Mouse (Mus musculus): Measurements from ENCODE around the gene Nphp3. TPM values are rescaled to one million over a fixed set of nuclear protein-coding genes. Genes with fewer than 3 reads are reported as not detected.

Gene Nphp3
- polyA plus RNA-seq, 1 experiment from 2014 or later: 3.8 TPM

GRCm38 (mm10) chr9:104070863-104071604, 68.7 kb downstream of the Nphp3 start:
- DNase-seq (ENCODE audit: low spot score): no peak
- Histone ChIP-seq H3K27ac (no peak overlapping the region), H3K36me3 (no peaks in the 10 kb centered on the region), H3K27me3 (ENCODE audit: low read depth, poor library complexity, severe bottlenecking) (no peaks in the 10 kb centered on the region), H3K9me3 (replicated peaks) (no peaks in the 10 kb centered on the region), H3K4me1 (no peaks in the 10 kb centered on the region), H3K4me3 (no peak overlapping the region)
- WGBS: 83% methylated on average over 8 of the region's 8 CpGs

GRCm38 (mm10) chr9:104075808-104076207, 73.5 kb downstream of the Nphp3 start:
- WGBS: 63% methylated on average over 2 of the region's 2 CpGs
- Histone ChIP-seq H3K27me3 (ENCODE audit: low read depth, poor library complexity, severe bottlenecking) (no peaks in the 10 kb centered on the region), H3K9me3 (replicated peaks) (no peaks in the 10 kb centered on the region), H3K36me3 (no peaks in the 10 kb centered on the region), H3K4me3 (no peak overlapping the region), H3K4me1 (no peaks in the 10 kb centered on the region), H3K27ac (no peak overlapping the region)
- DNase-seq (ENCODE audit: low spot score): no peak

- H3K36me3 ChIP-seq: no peaks in the 10 kb centered on the region
- no peaks in the 10 kb centered on the region for H3K9me3 ChIP-seq (replicated peaks)
- WGBS: 92% methylated on average over 1 of the region's 1 CpGs
- no peaks in the 10 kb centered on the region for H3K4me1 ChIP-seq
- H3K27me3 ChIP-seq (ENCODE audit: low read depth, poor library complexity, severe bottlenecking): no peaks in the 10 kb centered on the region
- H3K4me3 ChIP-seq: no peak overlapping the region
- DNase-seq (ENCODE audit: low spot score): no peak
- no peak overlapping the region for H3K27ac ChIP-seq
These were observed 76.4 kb downstream of the Nphp3 start for GRCm38 (mm10) chr9:104078780-104079179.

- Histone ChIP-seq H3K27me3 (ENCODE audit: low read depth, poor library complexity, severe bottlenecking) (no peaks in the 10 kb centered on the region), H3K27ac (no peak overlapping the region), H3K9me3 (replicated peaks) (no peaks in the 10 kb centered on the region), H3K4me3 (no peak overlapping the region), H3K36me3 (peaks cover 3% of the 10 kb centered on the region; the same call in 1 of the 2 replicates), H3K4me1 (no peaks in the 10 kb centered on the region)
- DNase-seq (ENCODE audit: low spot score): peak; percentile 66
- WGBS: 65% methylated on average over 5 of the region's 5 CpGs
These were observed 77.0 kb downstream of the Nphp3 start for GRCm38 (mm10) chr9:104079379-104079778.

GRCm38 (mm10) chr9:104080038-104080437, 77.7 kb downstream of the Nphp3 start:
- Histone ChIP-seq H3K4me1 (no peaks in the 10 kb centered on the region), H3K27ac (no peak overlapping the region), H3K27me3 (ENCODE audit: low read depth, poor library complexity, severe bottlenecking) (no peaks in the 10 kb centered on the region), H3K9me3 (replicated peaks) (no peaks in the 10 kb centered on the region), H3K4me3 (no peak overlapping the region), H3K36me3 (peaks cover 3% of the 10 kb centered on the region; the same call in 1 of the 2 replicates)
- WGBS: 85% methylated on average over 3 of the region's 3 CpGs
- no peak for DNase-seq (ENCODE audit: low spot score)

GRCm38 (mm10) chr9:104085730-104086429, 83.5 kb downstream of the Nphp3 start:
- no peak for DNase-seq (ENCODE audit: low spot score)
- Histone ChIP-seq H3K4me3 (no peak overlapping the region), H3K27me3 (ENCODE audit: low read depth, poor library complexity, severe bottlenecking) (no peaks in the 10 kb centered on the region), H3K27ac (no peak overlapping the region), H3K4me1 (no peaks in the 10 kb centered on the region), H3K9me3 (replicated peaks) (no peaks in the 10 kb centered on the region), H3K36me3 (peaks cover 3% of the 10 kb centered on the region; the same call in 1 of the 2 replicates)
- 51% methylated on average over 4 of the region's 4 CpGs for WGBS

GRCm38 (mm10) chr9:104088555-104088954, 86.2 kb downstream of the Nphp3 start:
- no peak for DNase-seq (ENCODE audit: low spot score)
- Histone ChIP-seq H3K27ac (no peak overlapping the region), H3K4me1 (no peaks in the 10 kb centered on the region), H3K9me3 (replicated peaks) (no peaks in the 10 kb centered on the region), H3K36me3 (peaks cover 3% of the 10 kb centered on the region; the same call in 1 of the 2 replicates), H3K27me3 (ENCODE audit: low read depth, poor library complexity, severe bottlenecking) (no peaks in the 10 kb centered on the region), H3K4me3 (no peak overlapping the region)
- WGBS: 93% methylated on average over 8 of the region's 8 CpGs

- no peaks in the 10 kb centered on the region for H3K4me1 ChIP-seq
- WGBS: 95% methylated on average over 5 of the region's 5 CpGs
These were observed 90.6 kb downstream of the Nphp3 start for GRCm38 (mm10) chr9:104092945-104093344.

More at GRCm38 (mm10) chr9:104092945-104093344, 90.6 kb downstream of the Nphp3 start:
- DNase-seq (ENCODE audit: low spot score): no peak
- Histone ChIP-seq H3K27ac (no peak overlapping the region), H3K36me3 (no peaks in the 10 kb centered on the region), H3K27me3 (ENCODE audit: low read depth, poor library complexity, severe bottlenecking) (no peaks in the 10 kb centered on the region), H3K9me3 (replicated peaks) (no peaks in the 10 kb centered on the region), H3K4me3 (no peak overlapping the region)

Other genes starting within 250 kb of the Nphp3 start
- 11.5 and 16.0 TPM in 2 replicates for gene Tmem108, start 240.7 kb upstream of the Nphp3 start, polyA plus RNA-seq (2016; fragmentation: Nextera tagmentation; extraction: Ambion mirVana)
- gene Gm28305, start 38.1 kb downstream of the Nphp3 start, polyA plus RNA-seq (2016; fragmentation: Nextera tagmentation; extraction: Ambion mirVana): not detected in 2 replicates
- 42.3 and 51.4 TPM in 2 replicates for gene Uba5, start 60.6 kb downstream of the Nphp3 start, polyA plus RNA-seq (2016; fragmentation: Nextera tagmentation; extraction: Ambion mirVana)
- gene Acad11, start 60.8 kb downstream of the Nphp3 start, polyA plus RNA-seq (2016; fragmentation: Nextera tagmentation; extraction: Ambion mirVana): 9.2 and 10.9 TPM in 2 replicates
- gene Ackr4, start 124.4 kb downstream of the Nphp3 start, polyA plus RNA-seq (2016; fragmentation: Nextera tagmentation; extraction: Ambion mirVana): 0.34 and 0.54 TPM in 2 replicates

Data from limb, embryonic 10.5 days (tissue).